Mouse (Mus musculus) C2C12 (cell line): Measurements from ENCODE around the gene Ubqln5.

ENCODE experiments used
- CEBPB ChIP-seq: IDR thresholded peaks from one replicate; pipeline ENCODE4 v1.6.1; 2011; ENCODE audit warnings: low read depth, mild to moderate bottlenecking, control low read depth, moderate library complexity
- CTCF ChIP-seq: IDR thresholded peaks from one replicate; pipeline ENCODE4 v1.5.1; 2011; ENCODE audit not compliant: control insufficient read depth, insufficient read depth, insufficient read length
- MAX ChIP-seq: IDR thresholded peaks from one replicate; pipeline ENCODE4 v1.6.1; 2011; ENCODE audit warnings: mild to moderate bottlenecking, control low read depth

GRCm38 (mm10) chr7:104179074-104179473 lies 49.4 kb upstream of the Ubqln5 start:
- TF ChIP-seq CTCF (no peak), MAX (no peak), CEBPB (no peak)
